Mouse (Mus musculus): Measurements from ENCODE around the gene Pole3.

DNA sequence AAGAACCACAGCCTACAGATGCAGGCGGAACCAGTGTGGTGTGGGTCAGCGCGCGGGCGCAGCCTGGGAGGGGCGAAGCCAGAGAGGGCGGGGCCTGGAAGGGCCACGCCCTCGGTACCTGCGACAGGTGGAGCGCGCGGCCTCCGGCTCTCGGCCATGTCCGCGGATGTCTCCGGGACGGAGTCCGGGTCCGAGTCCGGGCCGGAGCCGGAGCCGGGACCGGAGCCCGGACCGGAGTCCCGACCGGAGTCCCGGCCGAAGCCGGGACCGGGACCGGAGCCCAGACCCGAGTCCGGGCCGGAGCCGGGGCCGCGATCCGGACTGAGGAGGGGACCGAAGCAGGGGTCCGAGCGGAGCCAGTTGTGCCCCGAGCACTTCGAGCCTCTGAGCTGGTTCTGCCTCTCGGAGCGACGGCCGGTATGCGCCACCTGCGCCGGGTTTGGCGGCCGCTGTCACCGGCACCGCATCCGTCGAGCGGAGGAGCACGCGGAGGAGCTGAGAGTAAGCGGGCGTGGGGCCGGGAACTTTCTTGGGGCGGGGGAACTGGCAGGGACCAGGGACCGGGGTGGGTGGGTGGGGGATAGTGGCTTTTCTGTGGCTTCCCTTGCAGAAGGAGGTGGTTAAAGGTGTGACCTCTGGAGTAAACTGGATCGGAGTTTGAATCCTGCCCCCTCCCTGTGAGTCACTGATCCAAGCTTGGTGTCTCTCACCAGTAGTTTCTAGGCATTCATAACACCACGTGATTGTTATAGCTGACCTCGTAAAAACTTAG lies 44.7 kb downstream of the Pole3 start, which contains the start of gene Bspry:
- TF ChIP-seq EP300 (optimal IDR thresholded peaks at IDR 0.05), result no peak
- TF ChIP-seq CTCF (IDR thresholded peaks at IDR 0.05; ENCODE audit: low read depth), result no peak

Measured in stomach, postnatal 0 days (tissue).